Mouse (Mus musculus) heart, adult 2 months (tissue): ENCODE results near the gene Farsa.

Experiments
- CTCF ChIP-seq: fragments of 200-600 bp; IDR thresholded peaks from 2 replicates; pipeline ENCODE4 v1.8.1; 2022; ENCODE audit warnings: antibody characterized with exemption, mild to moderate bottlenecking, moderate library complexity
- EP300 ChIP-seq: fragments of 200-500 bp; IDR thresholded peaks from 2 replicates; pipeline ENCODE4 v1.6.1; 2011; ENCODE audit warnings: low read depth, low read length, control low read depth; ENCODE audit not compliant: insufficient read depth

GRCm38 (mm10) chr8:84912895-84913501, 56.2 kb downstream of the Farsa start:
- TF ChIP-seq EP300 (no peak), CTCF (no peak)
